Mouse (Mus musculus): ENCODE data around the gene C1qtnf12. TPM values are rescaled to one million over a fixed set of nuclear protein-coding genes. Genes with fewer than 3 reads are reported as not detected.
A peak's percentile ranks its signal among the peaks of the same experiment; 100 is the strongest.

Gene C1qtnf12
- polyA plus RNA-seq, 1 experiment from 2014 or later = 129 TPM

DNA sequence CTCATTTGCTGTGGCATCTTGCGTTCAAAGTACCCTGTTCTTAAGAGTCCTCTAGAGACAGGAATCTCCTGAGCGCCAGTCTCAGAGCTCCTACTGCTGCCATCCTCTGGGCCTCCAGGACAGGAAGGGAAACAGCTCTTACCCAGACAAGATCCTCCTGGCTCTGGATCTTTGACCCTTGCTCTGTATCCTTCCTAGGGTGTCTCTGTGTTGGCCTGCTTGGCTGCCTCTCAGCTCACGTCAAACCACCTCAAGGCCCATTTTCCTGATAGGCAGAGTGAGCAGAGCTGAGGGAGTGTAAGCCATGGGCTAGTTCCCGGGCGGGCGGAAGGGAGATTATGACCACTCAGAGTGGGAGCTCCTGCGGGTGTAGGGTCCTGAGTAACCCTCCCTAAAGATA lies 988 bp downstream of the C1qtnf12 start:
- no peaks in the 10 kb centered on the region for H3K27me3 ChIP-seq (ENCODE audit: control insufficient read depth, insufficient read depth, low read length)
- H3K9me3 ChIP-seq (ENCODE audit: control insufficient read depth, low read length) = no peaks in the 10 kb centered on the region
- peak overlapping the region; percentile 53 for H3K4me3 ChIP-seq (ENCODE audit: low read length)
- no peak overlapping the region for H3K27ac ChIP-seq (ENCODE audit: low read depth, low read length)
- H3K9ac ChIP-seq (ENCODE audit: low read depth, low read length) = peak overlapping the region; percentile 60
- H3K36me3 ChIP-seq (ENCODE audit: control insufficient read depth, insufficient read depth, low read length) = peaks cover 34% of the 10 kb centered on the region
- ATAC-seq (ENCODE audit: low FRiP score, low TSS enrichment) = 0 out of 2 replicates have a peak, but pooled peaks have one; percentile 7
- WGBS = 41% methylated on average over 7 of the region's 7 CpGs
- peak overlapping the region; percentile 92 for H3K4me2 ChIP-seq (replicated peaks; ENCODE audit: low read depth, low read length)
- 0 out of 2 replicates have a peak, but pooled peaks cover 10% of the 10 kb centered on the region for H3K4me1 ChIP-seq (ENCODE audit: control insufficient read depth, insufficient read depth, low read length)

- Histone ChIP-seq H3K36me3 (ENCODE audit: control insufficient read depth, insufficient read depth, low read length) (peaks cover 28% of the 10 kb centered on the region), H3K27me3 (ENCODE audit: control insufficient read depth, insufficient read depth, low read length) (no peaks in the 10 kb centered on the region), H3K4me3 (ENCODE audit: low read length) (no peak overlapping the region), H3K9ac (ENCODE audit: low read depth, low read length) (no peak overlapping the region), H3K27ac (ENCODE audit: low read depth, low read length) (no peak overlapping the region), H3K9me3 (ENCODE audit: control insufficient read depth, low read length) (no peaks in the 10 kb centered on the region), H3K4me1 (ENCODE audit: control insufficient read depth, insufficient read depth, low read length) (peaks cover 21% of the 10 kb centered on the region; the same call in 1 of the 2 replicates), H3K4me2 (replicated peaks; ENCODE audit: low read depth, low read length) (no peak overlapping the region)
- no peak for ATAC-seq (ENCODE audit: low FRiP score, low TSS enrichment)
- WGBS = 92% methylated on average over 11 of the region's 11 CpGs
These were observed 2.3 kb downstream of the C1qtnf12 start for GRCm38 (mm10) chr4:155964396-155964795.

- Histone ChIP-seq H3K27ac (ENCODE audit: low read depth, low read length) (peak overlapping the region; percentile 79; the same call in 1 of the 2 replicates), H3K4me3 (ENCODE audit: low read length) (no peak overlapping the region), H3K4me2 (replicated peaks; ENCODE audit: low read depth, low read length) (no peak overlapping the region; the same call in 1 of the 2 replicates), H3K4me1 (ENCODE audit: control insufficient read depth, insufficient read depth, low read length) (peaks cover 32% of the 10 kb centered on the region), H3K9me3 (ENCODE audit: control insufficient read depth, low read length) (no peaks in the 10 kb centered on the region), H3K9ac (ENCODE audit: low read depth, low read length) (no peak overlapping the region), H3K36me3 (ENCODE audit: control insufficient read depth, insufficient read depth, low read length) (peaks cover 22% of the 10 kb centered on the region), H3K27me3 (ENCODE audit: control insufficient read depth, insufficient read depth, low read length) (no peaks in the 10 kb centered on the region)
- 32% methylated on average over 13 of the region's 13 CpGs for WGBS
- peak; percentile 81 for ATAC-seq (ENCODE audit: low FRiP score, low TSS enrichment)
These were observed 7.0 kb downstream of the C1qtnf12 start for GRCm38 (mm10) chr4:155969043-155969653.

DNA sequence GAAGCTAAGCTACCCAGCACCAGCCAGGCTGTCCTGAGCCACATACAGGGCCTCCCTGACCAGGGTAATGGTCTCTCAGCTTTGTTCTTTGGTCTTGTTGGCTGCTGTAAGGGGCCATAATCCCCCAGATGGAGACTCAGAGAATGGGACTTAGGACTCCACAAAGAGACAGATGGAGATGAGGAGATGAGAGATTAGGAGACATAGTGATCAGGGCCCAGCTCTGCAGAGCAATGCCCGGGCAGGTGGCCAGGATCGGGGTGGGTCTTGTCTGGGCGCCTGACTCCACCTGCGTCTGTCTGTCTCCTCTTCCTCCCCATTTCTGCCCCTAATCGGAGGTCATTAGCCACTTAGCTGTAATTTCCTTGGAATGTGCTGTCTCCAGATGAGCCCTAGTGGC lies 8.2 kb downstream of the C1qtnf12 start:
- H3K36me3 ChIP-seq (ENCODE audit: control insufficient read depth, insufficient read depth, low read length) = peaks cover 14% of the 10 kb centered on the region
- H3K9ac ChIP-seq (ENCODE audit: low read depth, low read length) = 0 out of 2 replicates have a peak overlapping the region, but pooled peaks have one; percentile 23
- ATAC-seq (ENCODE audit: low FRiP score, low TSS enrichment) = no peak
- no peak overlapping the region for H3K4me2 ChIP-seq (replicated peaks; ENCODE audit: low read depth, low read length)
- H3K27ac ChIP-seq (ENCODE audit: low read depth, low read length) = peak overlapping the region; percentile 48; the same call in 1 of the 2 replicates
- no peaks in the 10 kb centered on the region for H3K9me3 ChIP-seq (ENCODE audit: control insufficient read depth, low read length)
- H3K27me3 ChIP-seq (ENCODE audit: control insufficient read depth, insufficient read depth, low read length) = no peaks in the 10 kb centered on the region
- H3K4me1 ChIP-seq (ENCODE audit: control insufficient read depth, insufficient read depth, low read length) = peaks cover 32% of the 10 kb centered on the region
- WGBS = 73% methylated on average over 5 of the region's 5 CpGs
- H3K4me3 ChIP-seq (ENCODE audit: low read length) = no peak overlapping the region

DNA sequence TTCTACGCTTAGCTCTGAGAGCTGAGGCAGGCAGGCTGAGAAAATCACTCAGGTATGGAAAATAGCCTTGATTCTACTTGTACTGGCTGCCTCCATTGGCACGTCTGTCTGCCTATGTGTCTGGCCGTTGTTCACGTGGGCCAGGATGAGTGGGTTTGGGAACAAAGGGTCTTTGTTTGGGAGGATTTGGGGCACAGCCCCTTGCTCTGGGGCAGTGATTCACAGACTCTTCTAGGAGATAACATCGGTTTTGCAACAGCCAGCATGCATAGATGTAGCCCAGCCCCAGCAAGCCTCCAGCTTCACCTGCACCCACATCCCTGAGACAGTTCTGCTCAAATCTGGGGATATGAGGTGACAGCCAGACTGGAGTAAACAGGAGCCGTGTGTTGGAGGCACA lies 10.5 kb downstream of the C1qtnf12 start:
- Histone ChIP-seq H3K36me3 (ENCODE audit: control insufficient read depth, insufficient read depth, low read length) (no peaks in the 10 kb centered on the region), H3K4me2 (replicated peaks; ENCODE audit: low read depth, low read length) (no peak overlapping the region), H3K27me3 (ENCODE audit: control insufficient read depth, insufficient read depth, low read length) (no peaks in the 10 kb centered on the region), H3K27ac (ENCODE audit: low read depth, low read length) (peak overlapping the region; percentile 25), H3K4me1 (ENCODE audit: control insufficient read depth, insufficient read depth, low read length) (peaks cover 32% of the 10 kb centered on the region), H3K9me3 (ENCODE audit: control insufficient read depth, low read length) (no peaks in the 10 kb centered on the region), H3K4me3 (ENCODE audit: low read length) (no peak overlapping the region), H3K9ac (ENCODE audit: low read depth, low read length) (no peak overlapping the region)
- WGBS = 52% methylated on average over 6 of the region's 6 CpGs
- 0 out of 2 replicates have a peak, but pooled peaks have one; percentile 0 for ATAC-seq (ENCODE audit: low FRiP score, low TSS enrichment)

- Histone ChIP-seq H3K4me2 (replicated peaks; ENCODE audit: low read depth, low read length) (no peak overlapping the region), H3K36me3 (ENCODE audit: control insufficient read depth, insufficient read depth, low read length) (no peaks in the 10 kb centered on the region), H3K27ac (ENCODE audit: low read depth, low read length) (peak overlapping the region; percentile 47; the same call in 1 of the 2 replicates), H3K27me3 (ENCODE audit: control insufficient read depth, insufficient read depth, low read length) (no peaks in the 10 kb centered on the region), H3K4me3 (ENCODE audit: low read length) (no peak overlapping the region), H3K9ac (ENCODE audit: low read depth, low read length) (no peak overlapping the region), H3K4me1 (ENCODE audit: control insufficient read depth, insufficient read depth, low read length) (peaks cover 32% of the 10 kb centered on the region), H3K9me3 (ENCODE audit: control insufficient read depth, low read length) (no peaks in the 10 kb centered on the region)
- WGBS = 51% methylated on average over 2 of the region's 2 CpGs
- ATAC-seq (ENCODE audit: low FRiP score, low TSS enrichment) = peak; percentile 80
These were observed 11.1 kb downstream of the C1qtnf12 start for GRCm38 (mm10) chr4:155973239-155973638.

DNA sequence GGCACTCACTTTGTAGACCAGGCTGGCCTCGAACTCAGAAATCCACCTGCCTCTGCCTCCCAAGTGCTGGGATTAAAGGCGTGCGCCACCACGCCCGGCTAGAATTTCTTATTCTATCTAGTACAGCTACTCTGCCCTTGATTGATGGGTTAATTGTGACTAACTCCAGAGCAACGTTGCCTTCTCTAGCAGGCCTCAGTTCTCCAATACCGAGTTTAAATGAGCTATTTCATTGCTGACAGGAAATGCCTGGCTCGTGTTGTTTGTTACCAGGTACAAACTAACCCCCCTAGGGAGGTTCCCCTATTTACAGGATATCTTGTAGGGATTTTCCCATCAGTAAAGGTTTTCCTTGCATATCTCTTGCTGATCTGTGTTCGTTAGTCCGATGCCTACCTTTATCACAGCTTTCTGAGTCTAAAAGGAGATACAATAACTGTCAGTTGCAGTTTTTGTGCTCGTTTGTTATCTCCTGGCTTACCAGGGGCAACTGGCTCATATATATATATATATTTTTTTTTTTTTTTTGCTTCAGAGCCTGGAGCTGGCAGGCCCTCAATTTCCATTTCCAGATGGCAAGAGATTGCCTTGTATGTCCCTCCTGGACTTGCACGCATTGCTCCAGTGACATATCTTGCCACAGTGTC lies 19.4 kb downstream of the C1qtnf12 start:
- WGBS = 80% methylated on average over 12 of the region's 12 CpGs

GRCm38 (mm10) chr4:155983788-155984187 lies 21.7 kb downstream of the C1qtnf12 start:
- H3K4me2 ChIP-seq (replicated peaks; ENCODE audit: low read depth, low read length) = no peak overlapping the region
- no peaks in the 10 kb centered on the region for H3K36me3 ChIP-seq (ENCODE audit: control insufficient read depth, insufficient read depth, low read length)
- H3K4me3 ChIP-seq (ENCODE audit: low read length) = no peak overlapping the region
- H3K4me1 ChIP-seq (ENCODE audit: control insufficient read depth, insufficient read depth, low read length) = no peaks in the 10 kb centered on the region
- 8% methylated on average over 2 of the region's 2 CpGs for WGBS
- H3K9me3 ChIP-seq (ENCODE audit: control insufficient read depth, low read length) = no peaks in the 10 kb centered on the region
- ATAC-seq (ENCODE audit: low FRiP score, low TSS enrichment) = no peak
- no peaks in the 10 kb centered on the region for H3K27me3 ChIP-seq (ENCODE audit: control insufficient read depth, insufficient read depth, low read length)
- no peak overlapping the region for H3K9ac ChIP-seq (ENCODE audit: low read depth, low read length)
- H3K27ac ChIP-seq (ENCODE audit: low read depth, low read length) = no peak overlapping the region

More for the DNA sequence above, 19.4 kb downstream of the C1qtnf12 start:
- Histone ChIP-seq H3K9me3 (ENCODE audit: control insufficient read depth, low read length) (no peaks in the 10 kb centered on the region), H3K27me3 (ENCODE audit: control insufficient read depth, insufficient read depth, low read length) (no peaks in the 10 kb centered on the region), H3K4me1 (ENCODE audit: control insufficient read depth, insufficient read depth, low read length) (no peaks in the 10 kb centered on the region), H3K27ac (ENCODE audit: low read depth, low read length) (no peak overlapping the region), H3K4me2 (replicated peaks; ENCODE audit: low read depth, low read length) (no peak overlapping the region), H3K4me3 (ENCODE audit: low read length) (no peak overlapping the region), H3K9ac (ENCODE audit: low read depth, low read length) (no peak overlapping the region), H3K36me3 (ENCODE audit: control insufficient read depth, insufficient read depth, low read length) (no peaks in the 10 kb centered on the region)
- no peak for ATAC-seq (ENCODE audit: low FRiP score, low TSS enrichment)
